40 mouse cellular contexts compared by ENCODE assay signal in the genomic region with DNA sequence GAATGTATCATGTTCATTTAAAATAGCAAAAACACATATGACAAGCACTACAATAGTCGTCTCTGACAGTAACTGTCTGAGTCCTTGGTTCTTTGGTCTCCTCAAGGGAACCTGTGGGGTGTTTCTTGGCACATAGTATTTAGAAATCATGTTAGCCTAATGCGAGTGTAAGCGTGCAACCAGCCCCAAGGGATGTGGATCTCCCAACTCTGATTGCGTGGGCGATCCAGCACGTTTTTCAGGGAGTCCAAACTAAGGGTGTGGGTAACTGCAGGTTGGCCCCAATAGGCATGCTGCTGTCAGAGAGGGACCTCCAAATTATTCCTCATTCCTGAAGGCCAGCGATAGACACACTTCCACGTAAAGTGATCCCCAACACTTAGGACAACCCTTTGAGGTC. TPM values are rescaled to one million over a fixed set of nuclear protein-coding genes. Genes with fewer than 3 reads are reported as not detected.
"Had no signal": no experiment of that assay in that cellular context is flagged by ENCODE, and none has a peak within 500 bp of the region (broad histone marks: within the 10 kb centered on the region; RNA-seq: fewer than 3 reads in every experiment).

No protein-coding gene starts in this region.

- H3K27ac ChIP-seq: heart, embryonic 15.5 days; hindbrain, embryonic 10.5 days; hindbrain, embryonic 12.5 days; hindbrain, embryonic 13.5 days; hindbrain, embryonic 14.5 days; hindbrain, embryonic 15.5 days; hindbrain, postnatal 0 days; intestine, embryonic 15.5 days; kidney, postnatal 0 days; layer of hippocampus, adult 2 months; left cerebral cortex, adult 2 months had no signal

- H3K4me3 ChIP-seq: heart, embryonic 12.5 days; heart, embryonic 13.5 days; heart, embryonic 15.5 days; hindbrain, embryonic 10.5 days; hindbrain, embryonic 12.5 days; hindbrain, embryonic 13.5 days; hindbrain, embryonic 15.5 days; intestine, embryonic 15.5 days; kidney, embryonic 15.5 days; layer of hippocampus, adult 2 months; left cerebral cortex, adult 2 months had no signal

- DNase-seq: heart, postnatal 10 days; heart, postnatal 14 days; heart, postnatal 36 days; heart, postnatal 4 days; kidney, adult 11 months; kidney, adult 18-20 months; kidney, adult 2 months; kidney, adult 8-10 months; kidney, adult 9 months; kidney, postnatal 10 days; kidney, postnatal 14 days; kidney, postnatal 25 days; kidney, postnatal 36 days; kidney, postnatal 4 days; layer of hippocampus, adult 9-11 months; layer of hippocampus, postnatal 36 days had no signal

- H3K9ac ChIP-seq: heart, embryonic 12.5 days; heart, embryonic 13.5 days; heart, embryonic 15.5 days; hindbrain, embryonic 12.5 days; hindbrain, embryonic 13.5 days; hindbrain, embryonic 14.5 days; hindbrain, embryonic 15.5 days; intestine, embryonic 15.5 days; kidney, embryonic 15.5 days had no signal

- H3K27me3 ChIP-seq: heart, embryonic 12.5 days; heart, embryonic 13.5 days; heart, embryonic 15.5 days; hindbrain, embryonic 12.5 days; hindbrain, embryonic 13.5 days; hindbrain, embryonic 15.5 days; intestine, embryonic 15.5 days; kidney, embryonic 15.5 days had no signal

- H3K36me3 ChIP-seq: heart, embryonic 12.5 days; heart, embryonic 13.5 days; heart, embryonic 15.5 days; hindbrain, embryonic 10.5 days; hindbrain, embryonic 12.5 days; hindbrain, embryonic 13.5 days; hindbrain, embryonic 15.5 days; intestine, embryonic 15.5 days; kidney, embryonic 15.5 days had no signal

- H3K9me3 ChIP-seq: heart, embryonic 12.5 days; heart, embryonic 13.5 days; heart, embryonic 15.5 days; hindbrain, embryonic 10.5 days; hindbrain, embryonic 12.5 days; hindbrain, embryonic 13.5 days; hindbrain, embryonic 15.5 days; intestine, embryonic 15.5 days; kidney, embryonic 15.5 days had no signal

- H3K4me2 ChIP-seq: heart, embryonic 11.5 days; heart, embryonic 12.5 days; heart, embryonic 13.5 days; heart, embryonic 15.5 days; hindbrain, embryonic 12.5 days; hindbrain, embryonic 13.5 days; hindbrain, embryonic 14.5 days; hindbrain, embryonic 15.5 days; intestine, embryonic 15.5 days; kidney, embryonic 15.5 days had no signal

- ATAC-seq: hindbrain, embryonic 16.5 days; hindbrain, postnatal 0 days; inflammation-experienced regulatory T-cells, adult 6 months; intestine, embryonic 15.5 days; intestine, embryonic 16.5 days; intestine, postnatal 0 days had no signal

RNA-seq across cellular contexts. Expression of gene Prss48, which starts 33.3 kb away (rescaled TPM):
- polyA plus RNA-seq: heart, embryonic 11.5 days; heart, embryonic 12.5 days; heart, embryonic 13.5 days; heart, embryonic 14.5 days; heart, embryonic 15.5 days; heart, embryonic 16.5 days; heart, postnatal 0 days; hindbrain, embryonic 10.5 days; hindbrain, embryonic 12.5 days; hindbrain, embryonic 13.5 days; hindbrain, embryonic 15.5 days; hindbrain, embryonic 16.5 days; hindbrain, postnatal 0 days; inflammation-experienced regulatory T-cells, adult 6 months; intestine, embryonic 16.5 days; kidney, adult 2 months; kidney, embryonic 14.5 days; kidney, postnatal 0 days; large intestine, adult 2 months had no signal
